In the genomic region with DNA sequence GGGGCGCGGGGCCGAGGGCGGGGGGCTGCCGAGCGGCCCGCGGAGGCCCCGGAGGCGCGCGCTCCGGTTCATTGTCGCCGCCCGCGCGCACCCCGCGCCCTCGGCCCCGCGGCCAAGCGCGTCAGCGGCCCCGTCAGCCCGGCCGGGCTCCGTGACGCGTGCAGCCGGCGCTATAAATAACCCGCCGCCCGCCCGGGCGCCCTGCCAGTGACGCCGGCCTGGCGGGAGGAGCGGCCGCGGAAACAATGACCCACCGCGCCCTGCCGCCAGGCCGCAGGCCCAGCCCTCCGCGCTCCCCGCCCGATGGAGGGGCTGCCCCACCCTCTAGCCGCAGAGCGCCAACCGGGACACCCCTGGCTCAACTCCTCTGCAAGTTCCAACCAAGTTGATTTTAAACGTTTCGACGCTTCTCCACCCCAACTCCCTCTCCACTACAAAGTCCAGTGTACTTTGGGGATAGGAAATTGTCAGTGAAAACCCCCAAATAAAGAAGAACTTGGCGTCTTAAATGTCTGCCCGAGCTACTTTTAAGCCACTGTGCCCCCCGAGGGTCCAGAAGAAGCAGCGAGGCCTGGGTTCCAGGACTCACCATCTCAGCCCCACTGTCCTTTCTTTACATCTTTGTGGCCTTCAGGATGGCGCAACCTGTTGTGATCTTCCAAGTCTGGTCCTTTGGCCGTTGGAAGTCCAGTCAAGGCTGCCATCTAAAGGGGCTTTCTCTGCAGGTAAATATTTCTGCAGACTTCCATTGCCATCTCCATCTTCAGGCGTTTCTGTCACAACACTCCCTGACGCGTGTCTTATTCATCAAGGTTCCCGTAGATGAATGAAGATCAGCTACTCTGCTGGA, we compare ENCODE assay signal across 8 mouse cellular contexts. TPM values are rescaled to one million over a fixed set of nuclear protein-coding genes. Genes with fewer than 3 reads are reported as not detected.
DNase-seq lines count a peak whose midpoint lies in the region; ATAC-seq and TF ChIP-seq lines count a peak whose summit lies in the region.

A gene (minus strand): TSS at position 13 of the 850 bp plus-strand sequence.

- peak within 1 kb of the TSS; percentile 100 for H3K27ac ChIP-seq in forebrain, embryonic 10.5 days
- H3K27ac ChIP-seq in heart, postnatal 0 days (ENCODE audit: low read depth): peak within 1 kb of the TSS; percentile 96
- peak within 1 kb of the TSS; percentile 61; the same call in 1 of the 2 replicates for H3K27ac ChIP-seq in neural tube, embryonic 15.5 days (replicated peaks)

- H3K4me2 ChIP-seq in heart, postnatal 0 days (ENCODE audit: low read depth, low read length): peak within 1 kb of the TSS; percentile 90
- H3K4me2 ChIP-seq in neural tube, embryonic 15.5 days: peak within 1 kb of the TSS; percentile 100

- 9% methylated on average over 52 of the region's 69 CpGs for whole genome bisulfite sequencing in forebrain, embryonic 10.5 days
- WGBS in heart, postnatal 0 days: 10% methylated on average over 50 of the region's 69 CpGs
- 9% methylated on average over 64 of the region's 69 CpGs for whole genome bisulfite sequencing in lung, adult 2 months
- WGBS in neural tube, embryonic 15.5 days: 9% methylated on average over 51 of the region's 69 CpGs

- peak within 1 kb of the TSS; percentile 98 for H3K9ac ChIP-seq in heart, postnatal 0 days (replicated peaks; ENCODE audit: low read depth, low read length)
- H3K9ac ChIP-seq in neural tube, embryonic 15.5 days (replicated peaks): peak within 1 kb of the TSS; percentile 70

- peak within 1 kb of the TSS; percentile 93 for H3K4me3 ChIP-seq in E14TG2a.4 (replicated peaks; ENCODE audit: low read length)
- H3K4me3 ChIP-seq in forebrain, embryonic 10.5 days: peak within 1 kb of the TSS; percentile 97
- peak within 1 kb of the TSS; percentile 97 for H3K4me3 ChIP-seq in heart, postnatal 0 days (ENCODE audit: low read depth, low read length)
- H3K4me3 ChIP-seq in lung, adult 2 months (replicated peaks; ENCODE audit: extremely low read depth, low read depth, low read length): peak within 1 kb of the TSS; percentile 87
- H3K4me3 ChIP-seq in neural tube, embryonic 15.5 days (replicated peaks): peak within 1 kb of the TSS; percentile 75

- peak; percentile 86 for DNase-seq in brain, embryonic 14.5 days (ENCODE audit: low read depth)
- peak; percentile 74 for DNase-seq in forebrain, embryonic 10.5 days (ENCODE audit: extremely low spot score, low spot score)
- peak; percentile 77 for DNase-seq in heart, postnatal 0 days (ENCODE audit: low spot score)
- DNase-seq in kidney, postnatal 36 days: peak; percentile 83 to 93
- peak; percentile 88 for DNase-seq in lung, adult 2 months
- peak; percentile 24 for DNase-seq in thymus, postnatal 25 days

- H3K36me3 ChIP-seq in E14TG2a.4 (ENCODE audit: insufficient read depth, low read length): no peaks in the 10 kb centered on the region; the same call in 1 of the 2 replicates
- H3K36me3 ChIP-seq in forebrain, embryonic 10.5 days (replicated peaks): peaks cover 7% of the 10 kb centered on the region
- H3K36me3 ChIP-seq in heart, postnatal 0 days (replicated peaks; ENCODE audit: control insufficient read depth, insufficient read depth, low read length): no peaks in the 10 kb centered on the region
- no peaks in the 10 kb centered on the region for H3K36me3 ChIP-seq in neural tube, embryonic 15.5 days

- H3K27me3 ChIP-seq in E14TG2a.4 (ENCODE audit: insufficient read depth, low read length): peaks cover 37% of the 10 kb centered on the region
- H3K27me3 ChIP-seq in forebrain, embryonic 10.5 days (ENCODE audit: poor library complexity, severe bottlenecking): peaks cover 21% of the 10 kb centered on the region
- no peaks in the 10 kb centered on the region for H3K27me3 ChIP-seq in heart, postnatal 0 days (ENCODE audit: control insufficient read depth, insufficient read depth, low read length)
- H3K27me3 ChIP-seq in neural tube, embryonic 15.5 days (replicated peaks): peaks cover 29% of the 10 kb centered on the region

- peaks cover 13% of the 10 kb centered on the region for H3K4me1 ChIP-seq in E14TG2a.4 (replicated peaks; ENCODE audit: low read depth, low read length)
- H3K4me1 ChIP-seq in forebrain, embryonic 10.5 days: peaks cover 32% of the 10 kb centered on the region
- 0 out of 2 replicates have a peak, but pooled peaks cover 5% of the 10 kb centered on the region for H3K4me1 ChIP-seq in heart, postnatal 0 days (ENCODE audit: control insufficient read depth, insufficient read depth)
- H3K4me1 ChIP-seq in lung, adult 2 months (ENCODE audit: control insufficient read depth, insufficient read depth, low read length): peaks cover 4% of the 10 kb centered on the region; the same call in 1 of the 2 replicates
- H3K4me1 ChIP-seq in neural tube, embryonic 15.5 days: peaks cover 4% of the 10 kb centered on the region; the same call in 1 of the 2 replicates

- ATAC-seq in heart, postnatal 0 days (ENCODE audit: insufficient read depth, low read depth): peak; percentile 95
- peak; percentile 93 for ATAC-seq in neural tube, embryonic 15.5 days (ENCODE audit: low FRiP score)

- TF ChIP-seq CTCF in E14TG2a.4 (conservative IDR thresholded peaks at IDR 0.05; ENCODE audit: low read length): no peak
- TF ChIP-seq CTCF in brain, embryonic 14.5 days (IDR thresholded peaks at IDR 0.05; ENCODE audit: borderline replicate concordance, extremely low read depth, insufficient read depth, insufficient read length): no peak
- no peak for TF ChIP-seq CTCF in heart, postnatal 0 days (IDR thresholded peaks at IDR 0.05; ENCODE audit: low read depth)
- TF ChIP-seq CTCF in lung, adult 2 months (IDR thresholded peaks at IDR 0.05; ENCODE audit: insufficient read depth, low read length): no peak

- peak; percentile 57 for TF ChIP-seq POLR2A in brain, embryonic 14.5 days (IDR thresholded peaks at IDR 0.05; ENCODE audit: borderline replicate concordance, extremely low read depth, insufficient read depth, insufficient read length, poor library complexity, severe bottlenecking)
- TF ChIP-seq POLR2A in lung, adult 2 months (IDR thresholded peaks at IDR 0.05; ENCODE audit: borderline replicate concordance, extremely low read depth, low read depth, low read length): 0 out of 2 replicates have a peak, but pooled peaks have one; percentile 16

- no peak for TF ChIP-seq EP300 in heart, postnatal 0 days (IDR thresholded peaks at IDR 0.05; ENCODE audit: low read depth)

- H3K9me3 ChIP-seq in E14TG2a.4 (ENCODE audit: low read length): no peaks in the 10 kb centered on the region
- H3K9me3 ChIP-seq in forebrain, embryonic 10.5 days: no peaks in the 10 kb centered on the region
- H3K9me3 ChIP-seq in heart, postnatal 0 days (replicated peaks; ENCODE audit: control insufficient read depth, low read length): no peaks in the 10 kb centered on the region
- no peaks in the 10 kb centered on the region for H3K9me3 ChIP-seq in neural tube, embryonic 15.5 days (replicated peaks)

RNA-seq across cellular contexts. Expression of the gene that starts here (rescaled TPM):
- 8.7 and 19.7 TPM in 2 replicates for polyA plus RNA-seq in brain, embryonic 14.5 days (2012; rRNA removed)
- polyA plus RNA-seq in forebrain, embryonic 10.5 days (2016; fragmentation: Nextera tagmentation; extraction: Ambion mirVana): 7.4 and 7.8 TPM in 2 replicates
- total RNA-seq in heart, postnatal 0 days (2014; rRNA removed; ENCODE audit: low replicate concordance): 0.34 and 1.2 TPM in 2 replicates
- polyA plus RNA-seq in heart, postnatal 0 days (2015; fragmentation: Nextera tagmentation; extraction: Ambion mirVana): 1.2 TPM in 2 replicates
- 1.9 and 3.6 TPM in 2 replicates for polyA plus RNA-seq in lung, adult 2 months (2012; rRNA removed)
- 16.8 and 21.0 TPM in 2 replicates for polyA plus RNA-seq in neural tube, embryonic 15.5 days (2015; fragmentation: Nextera tagmentation; extraction: Ambion mirVana)

Comparison
In these comparisons a context has a peak if more than half of its experiments do, and no peak if none do; other contexts are left out.
1. Peak in every context shown above with its lines: DNase-seq, ATAC-seq, H3K4me3 ChIP-seq and H3K27ac ChIP-seq.
2. DNase-seq: peak in every context shown above with its lines; median percentile 88 in kidney, postnatal 36 days; 88 in lung, adult 2 months; 86 in brain, embryonic 14.5 days; 77 in heart, postnatal 0 days; 74 in forebrain, embryonic 10.5 days; 24 in thymus, postnatal 25 days.